Mouse (Mus musculus) liver, embryonic 14.5 days (tissue): ENCODE measurements around the gene Ppp2r3a.

Experiments used
- CTCF ChIP-seq: IDR thresholded peaks from 2 replicates; pipeline ENCODE4 v1.5.1; 2016; ENCODE audit warnings: antibody characterized with exemption, low read depth, control low read depth
- EP300 ChIP-seq: IDR thresholded peaks from 2 replicates; pipeline ENCODE4 v1.6.1; 2016; ENCODE audit warnings: antibody characterized with exemption, low read depth

DNA sequence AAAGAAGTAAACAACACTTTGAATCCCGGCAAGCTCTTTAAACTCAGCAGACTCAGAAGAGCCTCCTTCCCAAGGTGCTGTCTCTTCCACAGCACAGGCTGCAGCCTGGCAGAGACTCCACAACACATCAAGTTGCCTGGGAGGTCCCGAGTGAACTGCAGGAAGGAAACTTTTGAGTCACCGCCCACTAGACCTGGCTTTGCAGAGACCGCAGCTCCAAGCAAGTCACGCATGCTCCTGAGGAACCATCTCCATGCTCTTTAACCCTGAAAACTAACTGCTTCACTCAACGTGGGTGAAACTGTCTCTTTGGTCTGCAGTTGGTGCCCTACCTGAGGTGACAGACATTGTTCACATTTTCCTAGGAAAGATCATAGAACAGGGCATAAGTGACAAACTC is 19.6 kb downstream of the Ppp2r3a start:
- TF ChIP-seq CTCF (no peak), EP300 (no peak)
